Mouse (Mus musculus): ENCODE data around the gene Lypd4. TPM values are rescaled to one million over a fixed set of nuclear protein-coding genes. Genes with fewer than 3 reads are reported as not detected.
A peak's percentile ranks its signal among the peaks of the same experiment; 100 is the strongest.
"Not testable (repeated sequence)": the region's sequence is repeated elsewhere in the genome, so short reads cannot be mapped to it uniquely, and the experiment has no call there.

Lypd4 gene
- polyA plus RNA-seq, 1 experiment from 2014 or later, result not detected

DNA sequence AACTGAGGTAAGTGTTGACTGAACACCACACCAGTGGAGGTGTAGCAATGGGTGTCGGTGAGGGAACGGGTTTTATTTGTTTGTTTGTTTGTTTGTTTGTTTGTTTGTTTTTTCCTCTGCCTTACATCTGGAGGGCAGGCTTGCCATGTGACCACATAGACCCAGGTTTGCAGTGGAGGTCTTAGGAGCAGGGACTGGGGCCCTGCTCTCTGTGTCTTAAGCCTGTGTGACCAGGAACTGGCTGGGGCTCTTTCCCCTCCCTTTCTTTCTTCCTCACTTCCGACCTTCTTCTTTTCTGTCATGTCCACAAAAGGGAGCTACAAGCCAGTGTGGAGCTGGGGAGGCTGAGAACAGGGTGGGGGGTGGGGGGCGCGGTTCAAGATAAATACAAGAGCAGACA lies 28.2 kb upstream of the Lypd4 start:
- no peak overlapping the region for H3K4me3 ChIP-seq
- no peaks in the 10 kb centered on the region for H3K36me3 ChIP-seq
- no peaks in the 10 kb centered on the region for H3K9me3 ChIP-seq
- no peak for DNase-seq (ENCODE audit: low spot score)
- WGBS, result 78% methylated on average over 5 of the region's 5 CpGs
- 0 out of 2 replicates have a peak, but pooled peaks cover 6% of the 10 kb centered on the region for H3K4me1 ChIP-seq
- no peak overlapping the region for H3K27ac ChIP-seq
- H3K27me3 ChIP-seq (ENCODE audit: insufficient read depth, poor library complexity, severe bottlenecking), result no peaks in the 10 kb centered on the region

DNA sequence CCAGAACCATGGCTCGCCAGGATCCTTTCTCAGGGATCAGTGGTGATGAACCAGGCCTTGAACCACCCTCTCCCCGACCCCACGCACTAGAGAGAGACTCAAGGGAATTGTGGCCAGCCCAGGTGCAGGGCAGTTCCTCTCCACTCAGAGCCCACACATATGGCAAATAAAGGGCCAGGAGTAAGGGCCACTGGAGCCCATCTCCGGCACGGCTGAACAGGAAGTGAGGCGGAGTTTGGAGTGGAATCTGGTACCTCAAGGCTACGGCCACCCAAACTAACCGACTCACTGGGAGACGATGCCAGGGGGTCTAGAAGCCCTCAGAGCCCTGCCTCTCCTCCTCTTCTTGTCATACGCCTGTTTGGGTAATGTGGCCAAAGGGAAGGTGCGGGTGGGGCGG lies 27.5 kb upstream of the Lypd4 start, which contains the start of gene Cd79a:
Gene Cd79a, plus strand, starts transcription at position 158 of the 400 bp plus-strand sequence.
- Histone ChIP-seq H3K4me3 (no peak within 1 kb of the TSS), H3K27ac (no peak within 1 kb of the TSS), H3K36me3 (no peaks in the 10 kb centered on the region), H3K4me1 (0 out of 2 replicates have a peak, but pooled peaks cover 1% of the 10 kb centered on the region), H3K27me3 (ENCODE audit: insufficient read depth, poor library complexity, severe bottlenecking) (no peaks in the 10 kb centered on the region), H3K9me3 (no peaks in the 10 kb centered on the region)
- no peak for DNase-seq (ENCODE audit: low spot score)
- WGBS, result 70% methylated on average over 12 of the region's 12 CpGs

DNA sequence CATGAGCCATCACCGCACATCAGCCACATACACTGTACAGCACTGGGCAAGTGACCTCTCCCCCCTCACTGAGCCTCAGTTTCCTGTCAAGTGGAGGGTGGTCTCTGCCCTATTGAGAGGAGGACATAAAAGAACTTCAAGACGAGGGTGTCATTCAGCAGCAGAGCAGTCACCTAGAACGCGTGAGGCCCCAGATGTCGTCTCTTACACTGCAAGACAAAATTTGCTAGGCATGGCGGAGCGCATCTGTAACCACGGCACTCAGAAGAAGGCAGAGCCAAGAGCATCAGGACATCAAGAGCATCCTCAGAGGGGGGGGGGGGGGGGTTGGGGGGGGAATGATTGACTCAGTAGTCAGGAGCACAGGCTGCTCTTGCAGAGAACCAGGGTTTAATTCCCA lies 26.5 kb upstream of the Lypd4 start:
- WGBS, result 89% methylated on average over 8 of the region's 8 CpGs
- Histone ChIP-seq H3K27me3 (ENCODE audit: insufficient read depth, poor library complexity, severe bottlenecking) (no peaks in the 10 kb centered on the region), H3K27ac (no peak overlapping the region), H3K4me1 (no peaks in the 10 kb centered on the region), H3K36me3 (no peaks in the 10 kb centered on the region), H3K4me3 (no peak overlapping the region), H3K9me3 (no peaks in the 10 kb centered on the region)
- DNase-seq (ENCODE audit: low spot score), result no peak

DNA sequence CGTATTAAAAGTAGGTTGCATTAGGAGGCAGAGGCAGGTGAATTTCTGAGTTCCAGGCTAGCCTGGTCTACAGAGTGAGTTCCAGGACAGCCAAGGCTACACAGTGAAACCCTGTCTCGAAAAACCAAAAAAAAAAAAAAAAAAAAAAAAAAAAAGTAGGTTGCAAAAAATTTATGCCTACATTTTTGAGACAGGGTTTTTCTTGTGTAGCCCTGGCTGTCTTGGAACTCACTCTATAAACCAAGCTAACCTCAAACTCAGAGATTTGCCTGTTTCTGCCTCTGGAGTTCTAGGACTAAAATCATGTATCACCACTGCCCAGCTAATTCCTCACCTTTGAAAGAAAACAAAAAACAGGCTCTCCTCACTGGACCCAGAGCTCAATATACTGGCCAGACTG lies 26.0 kb upstream of the Lypd4 start:
- H3K36me3 ChIP-seq; DNase-seq (ENCODE audit: low spot score); H3K9me3 ChIP-seq; H3K27ac ChIP-seq; H3K27me3 ChIP-seq (ENCODE audit: insufficient read depth, poor library complexity, severe bottlenecking); H3K4me1 ChIP-seq; H3K4me3 ChIP-seq: not testable (repeated sequence)
- WGBS, result 73% methylated on average over 2 of the region's 2 CpGs

DNA sequence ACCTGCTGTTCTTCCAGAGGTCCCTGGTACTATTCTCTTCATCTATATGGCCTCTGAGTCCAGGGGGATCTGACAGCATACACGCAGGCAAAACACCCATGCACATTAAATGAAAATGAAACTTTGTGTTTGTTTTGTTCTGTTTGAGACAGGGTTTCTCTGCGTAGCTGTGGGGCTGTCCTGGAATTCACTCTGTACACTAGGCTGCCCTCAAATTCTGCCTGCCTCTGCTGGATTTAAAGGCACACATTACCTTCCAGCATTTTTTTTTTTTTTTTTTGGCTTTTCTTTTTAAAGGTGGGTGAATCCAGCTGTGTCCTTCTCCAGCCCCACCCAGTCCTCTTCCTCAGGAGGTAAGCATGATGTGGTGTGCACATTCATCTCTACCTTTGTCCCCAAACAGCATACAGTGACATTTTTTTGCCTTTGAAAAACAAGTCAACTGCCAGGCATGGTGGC lies 22.4 kb upstream of the Lypd4 start:
- Histone ChIP-seq H3K27me3 (ENCODE audit: insufficient read depth, poor library complexity, severe bottlenecking) (no peaks in the 10 kb centered on the region), H3K27ac (no peak overlapping the region), H3K9me3 (no peaks in the 10 kb centered on the region), H3K36me3 (peaks cover 38% of the 10 kb centered on the region), H3K4me3 (no peak overlapping the region), H3K4me1 (peaks cover 4% of the 10 kb centered on the region; the same call in 1 of the 2 replicates)
- DNase-seq (ENCODE audit: low spot score), result no peak
- 73% methylated on average over 2 of the region's 2 CpGs for WGBS

DNA sequence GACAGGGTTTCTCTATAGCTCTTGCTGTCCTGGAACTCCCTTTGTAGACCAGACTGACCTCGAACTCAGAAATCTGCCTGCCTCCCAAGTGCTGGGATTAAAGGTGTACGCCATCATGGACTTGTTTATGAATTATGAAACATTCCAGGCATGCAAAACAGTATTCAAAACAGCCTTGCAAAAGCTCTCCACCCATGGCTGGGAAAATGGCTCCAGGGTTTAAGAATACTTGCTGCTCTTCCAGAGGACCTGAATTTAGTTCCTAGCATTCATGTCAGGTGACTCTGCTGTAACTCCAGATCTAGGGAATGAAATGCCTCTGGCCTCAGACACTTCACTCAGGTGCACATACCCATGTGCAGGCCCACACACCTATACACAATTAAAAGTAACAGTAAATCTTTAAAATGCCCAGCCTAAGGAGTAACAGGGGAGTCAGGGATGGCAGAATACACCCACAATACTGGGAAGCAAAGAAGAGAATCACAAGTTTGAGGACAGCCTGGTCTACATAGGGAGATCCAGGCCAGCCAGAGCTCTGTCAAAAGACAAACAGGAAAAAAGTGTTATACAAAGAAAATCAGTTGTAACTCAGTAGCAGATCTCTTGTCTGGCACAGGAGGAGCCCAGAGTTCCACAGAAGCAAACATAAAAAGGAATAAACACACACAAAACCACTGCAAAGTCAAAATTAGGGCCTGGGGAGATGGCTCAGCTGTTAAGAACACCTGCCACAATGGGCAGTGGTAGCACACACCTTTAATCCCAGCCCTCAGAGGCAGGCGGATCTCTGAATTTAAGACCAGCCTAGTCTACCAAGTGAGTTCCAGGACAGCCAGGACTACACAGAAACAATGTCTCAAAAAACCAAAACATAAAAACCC lies 21.7 kb upstream of the Lypd4 start:
- Histone ChIP-seq H3K36me3 (peaks cover 44% of the 10 kb centered on the region), H3K4me3 (no peak overlapping the region), H3K4me1 (peaks cover 10% of the 10 kb centered on the region), H3K27ac (no peak overlapping the region), H3K9me3 (no peaks in the 10 kb centered on the region), H3K27me3 (ENCODE audit: insufficient read depth, poor library complexity, severe bottlenecking) (no peaks in the 10 kb centered on the region)
- DNase-seq (ENCODE audit: low spot score), result no peak
- WGBS, result 66% methylated on average over 3 of the region's 3 CpGs

DNA sequence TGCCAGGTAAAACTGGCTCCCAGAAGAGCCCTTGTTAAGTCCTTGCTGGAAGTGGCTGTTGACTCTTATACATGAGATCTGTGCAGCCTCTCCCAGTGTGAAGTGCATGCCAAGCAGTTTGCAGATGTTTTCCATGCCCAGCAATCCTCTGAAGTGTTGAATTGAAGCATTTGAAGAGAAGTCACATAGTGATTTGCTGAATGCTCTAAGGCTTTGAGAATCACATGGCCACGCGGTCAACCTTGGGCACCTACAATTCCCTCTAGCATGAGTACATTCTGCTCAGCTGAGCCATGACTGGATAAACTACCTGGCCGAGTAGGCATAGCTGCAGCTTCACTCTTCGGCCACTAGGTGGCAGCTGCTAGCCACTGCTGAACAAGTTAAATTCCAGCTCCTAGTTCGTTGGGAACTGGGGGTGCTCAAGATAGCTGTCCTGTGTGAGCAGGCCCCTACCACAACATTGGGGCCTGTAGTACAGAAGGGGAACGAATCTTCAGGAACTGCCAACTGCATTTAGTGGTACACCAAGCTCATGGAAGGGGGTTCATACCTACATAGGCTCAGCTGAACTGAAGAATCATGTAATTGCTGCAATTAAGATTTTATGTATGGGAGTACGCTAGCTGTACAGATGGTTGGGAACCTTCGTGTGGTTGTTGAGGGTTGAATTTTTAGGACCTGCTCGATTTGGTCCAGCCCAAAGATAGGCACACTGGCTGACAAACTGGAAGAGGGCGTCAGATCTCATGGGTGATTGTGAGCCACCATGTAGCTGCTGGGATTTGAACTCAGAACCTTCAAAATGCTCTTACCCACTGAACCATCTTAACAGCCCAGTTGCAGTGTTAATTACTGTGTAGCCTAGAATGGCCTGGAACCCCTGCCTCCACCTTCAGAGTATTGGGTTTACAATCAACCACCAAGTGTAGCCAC lies 20.8 kb upstream of the Lypd4 start:
- no peaks in the 10 kb centered on the region for H3K9me3 ChIP-seq
- H3K27ac ChIP-seq, result no peak overlapping the region
- no peaks in the 10 kb centered on the region for H3K27me3 ChIP-seq (ENCODE audit: insufficient read depth, poor library complexity, severe bottlenecking)
- no peak overlapping the region for H3K4me3 ChIP-seq
- peak; percentile 86 for DNase-seq (ENCODE audit: low spot score)
- WGBS, result 29% methylated on average over 10 of the region's 10 CpGs
- peaks cover 19% of the 10 kb centered on the region for H3K4me1 ChIP-seq
- peaks cover 54% of the 10 kb centered on the region for H3K36me3 ChIP-seq

DNA sequence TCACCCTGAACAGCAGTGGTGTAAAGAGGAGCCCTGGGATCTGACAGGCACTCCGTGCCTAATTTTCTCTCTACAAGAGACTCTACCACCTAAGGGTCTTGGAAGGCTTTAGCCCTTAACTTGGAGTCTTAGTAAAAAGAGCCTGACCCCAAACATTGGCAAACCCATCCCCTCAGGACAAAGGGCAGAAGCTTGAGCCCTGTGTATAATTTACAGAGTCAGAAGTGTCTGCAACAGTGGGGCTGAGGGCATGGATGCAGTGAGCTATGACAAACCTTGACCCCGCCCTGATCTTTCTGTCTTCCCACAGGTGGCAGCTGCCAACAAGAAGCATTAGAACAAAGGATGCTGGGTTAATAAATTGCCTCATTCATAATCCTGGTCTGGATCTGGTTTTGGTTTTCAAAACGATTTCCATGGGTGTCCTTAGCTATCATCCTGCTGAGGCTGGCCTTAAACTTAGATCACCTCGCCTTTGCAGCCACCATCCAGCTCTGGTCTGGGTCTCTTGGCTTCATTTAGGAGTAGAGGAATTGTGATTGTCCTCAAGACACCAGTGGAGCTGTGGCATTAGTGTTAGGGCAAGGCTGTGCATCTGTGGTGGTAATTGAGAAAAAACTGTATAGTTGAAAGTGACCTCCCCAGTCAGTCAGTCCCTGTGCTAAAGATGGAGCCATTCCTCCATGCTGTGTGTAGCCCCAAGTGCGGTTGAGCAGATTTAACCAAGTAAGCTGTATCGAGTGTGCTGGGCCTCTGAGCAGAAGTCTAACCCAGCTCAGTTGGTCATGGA lies 19.9 kb upstream of the Lypd4 start:
- DNase-seq (ENCODE audit: low spot score), result no peak
- Histone ChIP-seq H3K36me3 (peaks cover 57% of the 10 kb centered on the region), H3K4me3 (no peak overlapping the region), H3K9me3 (no peaks in the 10 kb centered on the region), H3K27me3 (ENCODE audit: insufficient read depth, poor library complexity, severe bottlenecking) (no peaks in the 10 kb centered on the region), H3K27ac (no peak overlapping the region), H3K4me1 (peaks cover 22% of the 10 kb centered on the region)
- WGBS, result 84% methylated on average over 6 of the region's 6 CpGs

DNA sequence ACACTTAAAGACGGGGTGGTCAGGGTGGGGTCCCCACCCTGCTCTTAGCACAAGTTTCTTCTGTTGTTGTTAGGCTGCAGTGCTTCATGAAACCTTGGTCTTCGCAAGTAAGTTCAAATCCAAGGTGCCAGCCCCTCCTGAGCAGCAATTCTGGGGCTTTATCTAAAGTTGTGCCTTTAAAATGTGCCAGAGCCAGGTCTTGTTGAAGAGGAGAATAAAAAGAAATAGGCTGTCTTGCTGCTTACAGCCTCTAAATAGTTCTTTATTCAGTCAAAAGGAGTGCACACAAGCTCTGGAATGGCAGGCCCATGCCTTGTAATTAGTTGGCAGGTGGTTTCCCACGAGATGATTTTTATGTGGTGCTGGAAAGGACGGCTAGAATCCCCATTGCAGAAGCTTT lies 17.4 kb upstream of the Lypd4 start:
- no peak overlapping the region for H3K27ac ChIP-seq
- peaks cover 57% of the 10 kb centered on the region for H3K36me3 ChIP-seq
- no peaks in the 10 kb centered on the region for H3K9me3 ChIP-seq
- no peak for DNase-seq (ENCODE audit: low spot score)
- peaks cover 22% of the 10 kb centered on the region for H3K4me1 ChIP-seq
- 82% methylated on average over 4 of the region's 4 CpGs for WGBS
- H3K27me3 ChIP-seq (ENCODE audit: insufficient read depth, poor library complexity, severe bottlenecking), result no peaks in the 10 kb centered on the region
- 0 out of 2 replicates have a peak overlapping the region, but pooled peaks have one; percentile 91 for H3K4me3 ChIP-seq

DNA sequence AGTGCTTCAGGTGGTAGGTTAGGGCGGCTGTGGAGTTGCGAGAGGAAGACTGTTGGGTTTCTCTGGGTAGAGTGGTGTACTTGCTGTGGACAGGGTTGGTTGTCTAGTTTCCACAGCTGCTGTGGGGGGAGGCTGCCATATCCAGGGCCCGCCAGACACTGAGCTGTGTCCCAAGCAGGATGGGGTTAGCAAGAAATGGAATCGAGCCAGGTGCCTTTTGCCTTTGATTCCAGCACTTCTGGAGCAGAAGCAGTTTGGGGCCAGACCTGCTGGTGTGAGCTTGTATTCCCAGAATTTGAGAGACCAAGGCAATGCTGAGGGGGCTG lies 16.5 kb upstream of the Lypd4 start:
- no peaks in the 10 kb centered on the region for H3K9me3 ChIP-seq
- peak overlapping the region; percentile 99 for H3K27ac ChIP-seq
- peaks cover 57% of the 10 kb centered on the region for H3K36me3 ChIP-seq
- WGBS, result 68% methylated on average over 4 of the region's 4 CpGs
- H3K4me1 ChIP-seq, result peaks cover 22% of the 10 kb centered on the region
- no peak for DNase-seq (ENCODE audit: low spot score)
- peak overlapping the region; percentile 91 for H3K4me3 ChIP-seq
- H3K27me3 ChIP-seq (ENCODE audit: insufficient read depth, poor library complexity, severe bottlenecking), result no peaks in the 10 kb centered on the region

DNA sequence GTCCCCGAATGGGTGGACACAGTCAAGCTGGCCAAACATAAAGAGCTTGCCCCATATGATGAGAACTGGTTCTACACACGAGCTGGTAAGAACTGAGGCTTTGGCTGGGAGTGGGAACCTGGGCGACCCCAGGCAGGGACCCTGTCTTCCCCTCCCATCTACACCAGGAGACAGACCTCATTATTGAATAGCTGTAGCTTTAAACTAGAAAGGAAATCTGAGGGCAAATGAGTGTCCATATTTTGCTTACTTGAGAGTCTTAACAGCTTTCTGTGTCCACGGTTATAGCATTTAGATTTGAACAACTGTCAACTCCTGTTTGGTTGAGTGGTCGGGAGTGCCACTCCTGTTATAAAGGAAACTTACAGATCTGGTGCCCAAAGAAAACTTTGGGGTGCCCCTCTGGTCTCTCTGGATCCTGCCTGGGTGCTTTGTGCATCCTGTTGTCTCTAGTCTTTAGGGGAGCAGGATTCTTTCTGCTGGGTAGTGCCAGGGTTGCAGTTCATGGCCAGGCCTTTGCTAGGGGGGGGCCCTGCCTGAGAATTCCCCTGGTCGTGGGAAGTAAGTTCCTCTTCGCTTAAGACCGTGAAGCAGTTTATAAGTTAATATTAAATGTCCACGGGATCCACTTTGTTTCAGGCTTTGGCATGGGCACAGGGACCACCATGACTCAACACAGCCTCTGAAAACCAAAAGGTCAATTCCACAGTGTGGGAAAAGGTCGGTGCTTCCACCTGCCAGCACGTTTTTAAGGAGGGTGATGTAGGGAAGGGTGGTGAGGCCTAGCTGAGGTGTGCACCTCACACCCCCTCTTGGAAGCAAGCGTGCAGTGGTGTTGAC lies 15.9 kb upstream of the Lypd4 start:
- WGBS, result 44% methylated on average over 12 of the region's 12 CpGs
- DNase-seq (ENCODE audit: low spot score), result no peak
- no peaks in the 10 kb centered on the region for H3K27me3 ChIP-seq (ENCODE audit: insufficient read depth, poor library complexity, severe bottlenecking)
- peak overlapping the region; percentile 91 for H3K4me3 ChIP-seq
- H3K9me3 ChIP-seq, result no peaks in the 10 kb centered on the region
- H3K36me3 ChIP-seq, result peaks cover 54% of the 10 kb centered on the region
- H3K4me1 ChIP-seq, result peaks cover 22% of the 10 kb centered on the region
- peak overlapping the region; percentile 99 for H3K27ac ChIP-seq

All from heart, embryonic 10.5 days (tissue).